Mouse (Mus musculus): ENCODE measurements around the gene Arhgef1. TPM values are rescaled to one million over a fixed set of nuclear protein-coding genes. Genes with fewer than 3 reads are reported as not detected.
A peak's percentile ranks its signal among the peaks of the same experiment; 100 is the strongest.

Arhgef1 gene
- total RNA-seq (2022), result 10 to 100 TPM; 31.8 to 45.5 (median 43.8) TPM

- peak; percentile 59 for DNase-seq (ENCODE audit: low spot score)
These were observed at the start of gene Arhgef1 for GRCm38 (mm10) chr7:24902630-24903443. Gene Arhgef1, plus strand, starts transcription at chr7:24902912.

DNA sequence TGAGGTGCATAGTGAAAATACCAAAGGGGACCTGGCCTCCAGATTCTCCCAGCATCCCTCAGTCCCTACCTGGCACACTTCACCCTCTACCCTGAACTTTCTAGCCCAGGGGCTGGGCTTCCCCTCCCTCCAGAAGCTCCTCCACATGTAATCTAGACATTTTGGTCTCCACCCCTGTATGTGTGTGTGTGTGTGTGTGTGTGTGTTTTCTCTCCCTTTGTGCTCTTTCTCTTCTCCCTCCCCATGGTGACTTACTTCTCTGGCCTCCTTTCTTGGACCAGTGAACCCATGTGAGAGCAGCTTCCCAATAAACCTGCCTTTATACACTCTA is 49.5 kb upstream of the Arhgef1 start:
- DNase-seq (ENCODE audit: low spot score), result no peak

DNA sequence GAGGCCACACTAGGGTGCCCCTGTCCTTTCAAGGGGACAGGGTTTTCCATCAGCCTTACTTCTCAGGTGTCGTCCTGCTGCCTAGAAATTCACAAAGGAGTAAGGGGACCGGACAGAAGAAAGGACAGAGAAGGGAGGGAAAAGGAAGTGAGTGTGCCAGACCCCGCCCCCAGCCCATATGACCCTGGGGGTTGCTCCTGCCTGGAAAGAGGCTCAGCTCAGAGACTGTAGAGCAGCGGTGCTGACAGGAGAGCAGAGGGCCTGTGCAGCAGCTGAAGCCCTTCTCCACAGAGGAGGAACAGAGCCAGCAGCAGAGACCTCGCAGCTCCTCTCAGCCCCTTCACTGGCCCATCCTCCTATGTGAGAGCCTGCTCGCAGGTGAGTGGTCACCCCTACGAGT is 49.0 kb upstream of the Arhgef1 start:
- DNase-seq (ENCODE audit: low spot score), result no peak

DNA sequence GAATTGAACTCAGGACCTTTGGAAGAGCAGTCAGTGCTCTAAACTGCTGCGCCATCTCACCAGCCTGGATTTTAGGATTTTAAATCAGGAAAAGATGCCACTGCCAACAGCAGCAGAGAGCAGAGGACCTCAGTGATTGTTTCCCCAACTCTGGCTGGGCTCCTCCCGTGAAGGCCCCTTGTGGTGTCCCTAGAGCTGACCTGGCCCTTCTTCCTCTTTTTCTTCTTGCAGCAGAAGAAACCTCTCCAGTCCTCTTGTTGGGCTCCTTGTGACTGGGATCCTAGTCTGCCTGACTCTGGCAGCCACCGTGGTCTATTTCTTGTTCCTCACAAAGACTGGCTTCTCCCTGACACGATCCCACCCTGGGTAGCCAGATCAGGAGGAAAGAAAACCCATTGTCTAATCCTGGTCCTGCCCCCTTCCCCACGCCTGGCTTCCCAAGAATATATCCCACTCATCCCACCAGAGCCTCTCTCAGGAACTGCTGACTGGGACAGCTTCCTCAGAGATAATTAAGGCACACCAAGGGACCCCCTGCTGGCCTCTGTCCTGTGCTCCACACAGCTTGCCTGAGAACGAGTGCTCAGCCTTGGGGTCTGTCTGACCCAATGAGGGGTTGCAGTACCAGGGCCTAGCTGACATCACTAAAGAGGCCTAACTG is 46.1 kb upstream of the Arhgef1 start:
- DNase-seq (ENCODE audit: low spot score), result no peak

GRCm38 (mm10) chr7:24859234-24859633 is 43.5 kb upstream of the Arhgef1 start:
- DNase-seq (ENCODE audit: low spot score), result no peak

- no peak for DNase-seq (ENCODE audit: low spot score)
These were observed 40.8 kb upstream of the Arhgef1 start, which contains the start of gene Gm9844 for GRCm38 (mm10) chr7:24861913-24862312. Gene Gm9844, plus strand, starts transcription at chr7:24862213.

DNA sequence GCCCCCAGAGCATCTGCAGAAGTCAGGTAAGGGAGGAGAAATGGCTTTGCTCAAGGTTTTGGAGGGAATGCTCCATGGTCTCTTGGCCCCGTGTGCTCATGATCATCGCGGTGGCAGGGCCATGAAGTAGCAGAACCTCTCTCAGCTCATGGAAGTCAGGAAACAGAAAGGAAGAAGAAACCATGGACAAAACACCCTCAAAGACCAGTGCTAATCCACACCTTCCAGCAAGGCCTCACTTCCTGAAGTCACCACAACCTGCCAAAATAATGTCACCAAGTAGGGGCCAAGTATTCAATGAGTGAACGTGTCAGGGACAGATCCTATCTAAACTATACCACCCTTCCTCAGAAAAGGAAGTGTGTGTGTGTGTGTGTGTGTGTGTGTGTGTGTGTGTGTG is 39.9 kb upstream of the Arhgef1 start:
- DNase-seq (ENCODE audit: low spot score), result no peak

DNA sequence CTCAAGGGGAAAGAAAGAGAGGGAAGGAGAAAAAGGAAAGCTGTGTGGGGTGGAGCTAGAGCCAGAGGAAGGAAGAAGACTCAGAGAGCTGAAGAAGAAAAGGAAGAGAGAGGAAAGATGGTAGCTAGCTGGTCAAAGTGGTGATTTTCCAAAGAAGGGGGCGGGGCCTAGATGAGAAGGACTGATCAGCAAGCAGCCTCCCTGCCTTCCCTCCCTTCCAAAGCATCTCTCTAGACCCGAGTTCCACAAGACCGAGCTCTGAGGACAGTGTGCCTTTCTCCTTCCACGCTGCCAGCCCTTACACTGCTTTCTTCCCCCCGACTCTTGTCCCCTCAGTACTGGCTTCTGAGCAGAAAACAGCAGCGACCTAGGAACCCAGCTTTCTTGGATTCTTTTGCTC is 38.6 kb upstream of the Arhgef1 start:
- no peak for DNase-seq (ENCODE audit: low spot score)

- DNase-seq (ENCODE audit: low spot score), result no peak
These were observed 33.6 kb upstream of the Arhgef1 start for GRCm38 (mm10) chr7:24869080-24869479.

GRCm38 (mm10) chr7:24869532-24870165 is 33.1 kb upstream of the Arhgef1 start, which contains the start of the genes Lypd4 and Dmrtc2:
Gene Lypd4, minus strand, starts transcription at chr7:24869941.
Gene Dmrtc2, plus strand, starts transcription at chr7:24870057.
- no peak for DNase-seq (ENCODE audit: low spot score)

DNA sequence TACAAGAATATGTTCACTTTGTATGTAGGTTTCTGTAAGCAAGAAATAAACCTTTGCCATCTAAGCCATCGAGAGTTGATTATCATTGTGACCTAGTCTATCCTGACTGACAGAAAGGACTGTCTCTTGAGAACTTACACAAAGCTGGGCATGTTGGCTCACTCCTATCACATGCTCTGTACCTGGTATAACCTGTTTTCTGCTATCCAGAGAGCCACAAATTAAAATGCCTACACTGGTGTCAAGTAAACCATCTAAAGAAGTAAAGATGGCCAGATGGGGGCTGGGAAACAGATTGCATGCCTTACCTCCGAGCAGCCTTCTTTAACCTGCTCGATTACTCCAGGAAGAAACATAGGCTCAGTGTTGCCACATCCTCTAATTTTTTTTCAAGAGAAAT is 25.1 kb upstream of the Arhgef1 start:
- DNase-seq (ENCODE audit: low spot score), result no peak

DNA sequence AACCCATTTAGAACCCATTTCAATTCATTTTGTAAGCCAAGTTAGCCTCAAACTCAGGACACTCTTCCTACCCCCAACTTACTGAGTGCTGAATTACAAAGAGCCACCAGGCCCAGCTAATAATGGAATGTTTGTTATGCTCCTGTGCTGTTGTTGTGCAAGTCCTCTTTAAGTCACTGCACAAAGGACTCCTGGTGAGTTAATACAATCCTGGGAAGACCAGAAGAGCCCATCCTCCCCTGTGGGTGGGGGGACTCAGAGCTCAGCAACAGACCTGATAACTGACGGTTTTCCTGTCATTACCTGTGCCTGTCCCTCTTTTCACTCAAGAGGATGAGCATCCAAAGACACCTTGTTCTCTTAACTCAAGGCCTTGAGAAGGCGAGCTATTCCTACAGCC is 23.1 kb upstream of the Arhgef1 start:
- no peak for DNase-seq (ENCODE audit: low spot score)

GRCm38 (mm10) chr7:24882416-24883199 is 20.1 kb upstream of the Arhgef1 start:
- DNase-seq (ENCODE audit: low spot score), result no peak

DNA sequence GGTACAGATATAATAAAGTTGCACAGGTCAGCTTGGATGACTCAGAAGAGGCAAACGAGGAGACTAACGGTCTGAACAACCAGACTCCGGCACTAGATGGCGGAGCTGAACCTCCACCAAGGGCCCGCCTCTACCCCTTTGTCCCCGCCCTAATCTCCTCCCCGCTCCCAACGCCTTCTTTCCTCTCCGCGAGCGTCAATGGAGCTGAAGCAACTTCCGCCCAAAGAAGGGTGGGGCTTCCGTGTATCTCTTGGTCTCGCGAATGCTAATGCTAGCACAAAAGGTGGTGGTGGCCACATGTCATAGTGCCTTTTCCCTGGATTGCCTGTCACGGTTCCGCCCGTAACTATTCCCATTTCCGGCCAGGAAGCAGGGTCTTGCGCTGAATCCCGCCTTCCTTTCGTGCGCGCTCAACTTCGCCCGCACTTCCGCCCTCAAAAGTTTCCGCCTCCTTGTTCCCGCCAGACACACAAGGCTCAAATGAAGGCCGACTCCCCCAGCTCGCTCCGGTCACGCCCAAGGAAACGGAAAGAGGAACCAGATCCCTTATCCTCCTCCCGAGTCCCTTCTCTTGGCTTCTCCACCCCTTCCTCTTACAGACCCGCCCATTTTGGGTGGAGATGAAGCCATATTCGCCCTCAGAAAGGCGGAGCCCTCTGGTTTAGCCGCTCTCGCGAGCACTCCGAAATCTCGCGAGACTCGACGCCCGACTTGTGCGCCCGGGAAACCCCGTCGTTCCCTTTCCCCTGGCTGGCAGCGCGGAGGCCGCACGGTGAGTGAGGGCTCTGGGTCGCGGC is 18.6 kb upstream of the Arhgef1 start, which contains the start of gene Rps19:
Rps19 (plus strand) TSS at position 476 of the 797 bp plus-strand sequence.
- DNase-seq (ENCODE audit: low spot score), result peak; percentile 99

GRCm38 (mm10) chr7:24884693-24885291 is 17.9 kb upstream of the Arhgef1 start:
- DNase-seq (ENCODE audit: low spot score), result no peak

GRCm38 (mm10) chr7:24885468-24886307 is 17.0 kb upstream of the Arhgef1 start:
- no peak for DNase-seq (ENCODE audit: low spot score)

DNA sequence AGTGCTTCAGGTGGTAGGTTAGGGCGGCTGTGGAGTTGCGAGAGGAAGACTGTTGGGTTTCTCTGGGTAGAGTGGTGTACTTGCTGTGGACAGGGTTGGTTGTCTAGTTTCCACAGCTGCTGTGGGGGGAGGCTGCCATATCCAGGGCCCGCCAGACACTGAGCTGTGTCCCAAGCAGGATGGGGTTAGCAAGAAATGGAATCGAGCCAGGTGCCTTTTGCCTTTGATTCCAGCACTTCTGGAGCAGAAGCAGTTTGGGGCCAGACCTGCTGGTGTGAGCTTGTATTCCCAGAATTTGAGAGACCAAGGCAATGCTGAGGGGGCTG is 16.4 kb upstream of the Arhgef1 start:
- DNase-seq (ENCODE audit: low spot score), result no peak

GRCm38 (mm10) chr7:24887096-24887495 is 15.6 kb upstream of the Arhgef1 start:
- no peak for DNase-seq (ENCODE audit: low spot score)

DNA sequence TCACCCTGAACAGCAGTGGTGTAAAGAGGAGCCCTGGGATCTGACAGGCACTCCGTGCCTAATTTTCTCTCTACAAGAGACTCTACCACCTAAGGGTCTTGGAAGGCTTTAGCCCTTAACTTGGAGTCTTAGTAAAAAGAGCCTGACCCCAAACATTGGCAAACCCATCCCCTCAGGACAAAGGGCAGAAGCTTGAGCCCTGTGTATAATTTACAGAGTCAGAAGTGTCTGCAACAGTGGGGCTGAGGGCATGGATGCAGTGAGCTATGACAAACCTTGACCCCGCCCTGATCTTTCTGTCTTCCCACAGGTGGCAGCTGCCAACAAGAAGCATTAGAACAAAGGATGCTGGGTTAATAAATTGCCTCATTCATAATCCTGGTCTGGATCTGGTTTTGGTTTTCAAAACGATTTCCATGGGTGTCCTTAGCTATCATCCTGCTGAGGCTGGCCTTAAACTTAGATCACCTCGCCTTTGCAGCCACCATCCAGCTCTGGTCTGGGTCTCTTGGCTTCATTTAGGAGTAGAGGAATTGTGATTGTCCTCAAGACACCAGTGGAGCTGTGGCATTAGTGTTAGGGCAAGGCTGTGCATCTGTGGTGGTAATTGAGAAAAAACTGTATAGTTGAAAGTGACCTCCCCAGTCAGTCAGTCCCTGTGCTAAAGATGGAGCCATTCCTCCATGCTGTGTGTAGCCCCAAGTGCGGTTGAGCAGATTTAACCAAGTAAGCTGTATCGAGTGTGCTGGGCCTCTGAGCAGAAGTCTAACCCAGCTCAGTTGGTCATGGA is 13.1 kb upstream of the Arhgef1 start:
- DNase-seq (ENCODE audit: low spot score), result no peak
